In the genomic region with DNA sequence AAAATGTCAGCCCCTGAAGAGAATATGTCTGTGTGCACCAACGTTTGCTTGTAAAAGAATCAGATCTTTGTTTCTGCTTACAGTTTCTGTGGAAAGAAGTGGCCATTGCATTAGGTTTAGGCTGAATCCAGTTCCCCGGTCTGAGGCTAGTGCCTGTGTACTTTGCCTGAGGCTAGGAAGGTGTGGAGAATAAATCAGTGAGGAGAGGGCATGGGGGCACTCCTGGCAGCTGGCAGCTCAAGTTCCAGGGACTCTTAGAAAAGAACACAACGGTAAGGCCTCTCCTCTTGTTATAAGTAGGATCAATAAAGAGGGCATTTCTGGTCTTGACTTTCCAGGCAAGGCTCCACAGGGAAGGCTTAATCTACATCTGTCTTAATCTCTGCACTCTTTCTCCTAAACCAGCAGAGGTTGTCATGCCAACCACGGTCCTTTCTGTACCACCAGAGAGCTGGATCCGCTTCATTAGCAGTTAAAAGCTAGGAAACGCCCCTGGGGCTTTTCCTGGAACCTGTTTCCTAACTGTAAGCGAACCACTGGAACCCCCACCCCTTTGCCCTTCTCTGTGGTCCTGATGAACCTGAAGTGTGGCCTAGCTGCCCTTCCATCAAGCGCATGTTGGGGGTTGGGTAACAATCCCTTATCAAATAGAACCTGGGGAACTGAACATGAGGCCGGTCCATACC, we compare ENCODE assay signal across 11 mouse cellular contexts. TPM values are rescaled to one million over a fixed set of nuclear protein-coding genes. Genes with fewer than 3 reads are reported as not detected.
DNase-seq lines count a peak whose midpoint lies in the region; ATAC-seq lines count a peak whose summit lies in the region.
"Had no signal": no experiment of that assay in that cellular context is flagged by ENCODE, and none has a peak within 500 bp of the region (broad histone marks: within the 10 kb centered on the region; RNA-seq: fewer than 3 reads in every experiment).

No protein-coding gene starts in this region.

- ATAC-seq in forebrain, embryonic 12.5 days (ENCODE audit: low FRiP score), result peak; percentile 62
- ATAC-seq in liver, embryonic 12.5 days, result no peak

- H3K4me3 ChIP-seq in forebrain, embryonic 12.5 days (replicated peaks), result no peak overlapping the region
- no peak overlapping the region for H3K4me3 ChIP-seq in liver, embryonic 12.5 days

- H3K9me3 ChIP-seq in forebrain, embryonic 12.5 days, result no peaks in the 10 kb centered on the region
- H3K9me3 ChIP-seq in liver, embryonic 12.5 days (replicated peaks), result no peaks in the 10 kb centered on the region

- no peaks in the 10 kb centered on the region for H3K36me3 ChIP-seq in forebrain, embryonic 12.5 days (replicated peaks)
- peaks cover 33% of the 10 kb centered on the region for H3K36me3 ChIP-seq in liver, embryonic 12.5 days

- peak; percentile 60 for DNase-seq in retina, postnatal 1 day
- DNase-seq in retina, embryonic 14.5 days (ENCODE audit: low spot score), result no peak
- DNase-seq in thymus, postnatal 36 days, result no peak
- no peak for DNase-seq in right cerebral cortex, postnatal 14 days
- DNase-seq in adipocyte (ENCODE audit: low spot score), result no peak
- no peak for DNase-seq in thymus, postnatal 10 days (ENCODE audit: low spot score in 2 of 2)
- DNase-seq: heart, adult 18-20 months; kidney, adult 11 months had no signal

- no peak overlapping the region for H3K9ac ChIP-seq in forebrain, embryonic 12.5 days
- 0 out of 2 replicates have a peak overlapping the region, but pooled peaks have one; percentile 27 for H3K9ac ChIP-seq in liver, embryonic 12.5 days
- H3K9ac ChIP-seq: liver, embryonic 14.5 days had no signal

- peak overlapping the region; percentile 85 for H3K27ac ChIP-seq in forebrain, embryonic 12.5 days
- H3K27ac ChIP-seq in liver, embryonic 12.5 days, result peak overlapping the region; percentile 70; the same call in 1 of the 2 replicates
- H3K27ac ChIP-seq: liver, embryonic 14.5 days had no signal

- H3K4me2 ChIP-seq in forebrain, embryonic 12.5 days, result peak overlapping the region; percentile 19; the same call in 1 of the 2 replicates
- H3K4me2 ChIP-seq in liver, embryonic 12.5 days, result peak overlapping the region; percentile 39

- 0 out of 2 replicates have a peak, but pooled peaks cover 5% of the 10 kb centered on the region for H3K27me3 ChIP-seq in forebrain, embryonic 12.5 days
- H3K27me3 ChIP-seq in liver, embryonic 12.5 days (replicated peaks), result no peaks in the 10 kb centered on the region

- H3K4me1 ChIP-seq in forebrain, embryonic 12.5 days, result peaks cover 25% of the 10 kb centered on the region
- peaks cover 92% of the 10 kb centered on the region for H3K4me1 ChIP-seq in liver, embryonic 12.5 days

- 17% methylated on average over 9 of the region's 9 CpGs for WGBS in forebrain, embryonic 12.5 days
- WGBS in liver, embryonic 12.5 days (ENCODE audit: insufficient replicate concordance), result 58% methylated on average over 9 of the region's 9 CpGs

RNA-seq across cellular contexts. Expression of gene Dapp1, which starts 4.3 kb away (rescaled TPM):
- polyA plus RNA-seq in forebrain, embryonic 12.5 days (2016; fragmentation: Nextera tagmentation; extraction: Ambion mirVana), result 3.8 and 5.5 TPM in 2 replicates
- polyA plus RNA-seq in liver, embryonic 12.5 days (2016; fragmentation: Nextera tagmentation; extraction: Ambion mirVana), result 22.0 and 22.7 TPM in 2 replicates

RNA-seq across cellular contexts. Expression of gene Lamtor3, which starts 58.8 kb away (rescaled TPM):
- 103 and 106 TPM in 2 replicates for polyA plus RNA-seq in forebrain, embryonic 12.5 days (2016; fragmentation: Nextera tagmentation; extraction: Ambion mirVana)
- 72.6 and 77.5 TPM in 2 replicates for polyA plus RNA-seq in liver, embryonic 12.5 days (2016; fragmentation: Nextera tagmentation; extraction: Ambion mirVana)
